Mouse (Mus musculus): ENCODE results near the gene Cdk14.

GRCm38 (mm10) chr5:4893852-4894207 is 526.3 kb downstream of the Cdk14 start:
- no peak for TF ChIP-seq CTCF (IDR thresholded peaks at IDR 0.05; ENCODE audit: low read depth)
- no peak for TF ChIP-seq EP300 (IDR thresholded peaks at IDR 0.05; ENCODE audit: low read depth)
